Mouse (Mus musculus): ENCODE results near the gene Ism2.
"Not testable (repeated sequence)": the region's sequence is repeated elsewhere in the genome, so short reads cannot be mapped to it uniquely, and the experiment has no call there.

Ism2 gene

GRCm38 (mm10) chr12:87299657-87300440 is at the start of gene Ism2:
Gene Ism2 (minus strand): TSS chr12:87299705.
- peak; percentile 33 for DNase-seq

- DNase-seq: no peak
Observed at GRCm38 (mm10) chr12:87348029-87348428, 48.5 kb upstream of the Ism2 start.

DNA sequence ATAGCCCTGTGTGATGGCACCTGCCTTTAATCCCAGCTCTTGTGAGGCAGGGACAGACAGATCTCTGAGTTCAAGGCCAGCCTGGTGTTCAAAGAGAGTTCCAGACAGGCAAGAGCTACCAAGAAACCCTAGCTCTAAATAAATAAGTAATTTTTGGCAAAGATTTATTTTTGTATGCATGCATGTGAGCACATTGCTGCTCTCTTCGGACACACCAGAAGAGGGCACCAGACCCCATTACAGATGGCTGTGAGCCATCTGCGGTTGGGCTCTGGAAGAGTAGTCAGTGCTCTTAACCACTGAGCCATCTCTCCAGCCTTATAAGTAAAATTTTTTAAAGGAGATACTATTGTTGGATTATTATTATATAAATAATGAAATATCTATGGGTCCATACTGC is 48.0 kb upstream of the Ism2 start:
- no peak for DNase-seq

- DNase-seq: no peak
Observed at GRCm38 (mm10) chr12:87343084-87343605, 43.6 kb upstream of the Ism2 start.

DNA sequence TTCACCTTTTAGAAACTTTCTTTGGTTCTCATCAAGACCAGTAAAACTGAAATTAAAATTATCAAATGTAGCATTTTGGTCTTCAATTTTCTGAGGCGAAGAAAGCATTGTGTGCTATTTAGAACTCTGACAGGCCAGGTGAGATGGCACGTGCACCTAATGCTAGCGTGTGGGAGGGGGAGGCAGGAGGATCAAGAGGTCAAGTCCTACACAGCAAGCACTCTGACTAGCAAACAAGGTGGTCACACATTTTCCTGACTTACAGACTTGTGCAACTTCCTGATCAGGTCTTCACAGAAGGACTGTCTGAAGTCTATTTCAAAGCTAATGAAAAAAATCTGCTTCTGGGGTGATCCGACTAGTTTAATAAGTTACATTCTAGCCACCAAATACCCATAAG is 38.6 kb upstream of the Ism2 start:
- no peak for DNase-seq

DNA sequence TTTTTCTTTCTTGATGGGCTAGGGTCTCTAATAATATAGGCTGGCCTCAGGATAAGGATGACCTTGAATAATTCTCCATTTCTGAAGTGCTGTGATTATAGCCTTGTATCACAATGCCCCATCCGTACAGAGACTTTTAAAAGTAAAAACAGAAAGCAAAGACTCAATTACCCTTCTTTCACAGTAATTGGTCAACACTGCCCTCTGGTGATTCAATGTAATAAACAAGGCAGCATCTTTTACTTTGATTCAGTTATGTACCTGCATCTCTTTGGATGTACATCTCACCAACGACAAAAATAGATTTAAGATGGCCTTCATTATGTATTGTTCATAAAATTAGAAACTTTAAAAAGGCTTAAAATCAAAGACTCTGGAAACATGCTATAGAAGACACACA is 35.4 kb upstream of the Ism2 start:
- DNase-seq: no peak

GRCm38 (mm10) chr12:87333794-87334193 is 34.3 kb upstream of the Ism2 start:
- DNase-seq: no peak

- no peak for DNase-seq
Observed at GRCm38 (mm10) chr12:87332511-87332910, 33.0 kb upstream of the Ism2 start.

DNA sequence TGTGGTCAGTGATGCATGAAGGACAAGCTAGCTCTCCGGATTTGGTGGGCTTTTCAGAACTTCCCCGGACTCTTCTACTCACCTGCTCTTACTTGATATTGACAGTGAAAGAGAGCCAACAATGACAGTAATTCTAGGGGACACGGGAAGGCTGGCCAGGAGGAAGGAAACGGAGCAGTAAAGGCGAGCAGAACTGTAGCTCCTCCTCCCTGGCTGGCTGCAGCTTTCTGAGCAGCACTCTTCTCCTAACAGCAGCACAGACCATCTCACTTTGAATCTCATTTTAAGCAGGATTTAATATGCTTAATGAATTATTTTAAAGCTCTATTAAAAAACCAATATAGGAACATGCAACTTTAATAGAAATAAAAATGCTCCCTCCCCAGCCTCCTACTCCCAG is 32.4 kb upstream of the Ism2 start:
- no peak for DNase-seq

GRCm38 (mm10) chr12:87331053-87331456 is 31.6 kb upstream of the Ism2 start:
- no peak for DNase-seq

DNA sequence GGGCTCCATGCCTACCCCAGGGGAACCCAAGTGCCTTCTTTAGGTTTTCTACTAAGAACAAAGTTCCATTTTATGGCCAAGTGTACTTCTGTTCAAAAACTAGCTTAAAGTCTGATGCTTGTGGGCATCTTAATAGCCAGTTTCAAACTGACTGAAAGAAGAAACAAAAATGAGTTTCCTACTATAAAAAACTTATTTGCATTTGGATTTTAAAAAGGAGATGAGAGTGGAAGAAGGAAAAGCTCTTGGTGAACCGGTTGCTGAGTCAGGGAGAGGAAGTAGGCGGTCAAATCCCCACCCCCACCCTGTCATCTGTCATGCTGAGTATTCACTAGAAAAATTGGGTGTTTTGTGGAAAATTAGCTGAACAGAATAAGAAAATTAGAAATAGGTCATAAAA is 30.7 kb upstream of the Ism2 start:
- DNase-seq: peak; percentile 27

- no peak for DNase-seq
Observed at GRCm38 (mm10) chr12:87328025-87328424, 28.5 kb upstream of the Ism2 start.

- no peak for DNase-seq
Observed at GRCm38 (mm10) chr12:87327610-87328009, 28.1 kb upstream of the Ism2 start.

- DNase-seq: no peak
Observed at GRCm38 (mm10) chr12:87325452-87325851, 25.9 kb upstream of the Ism2 start.

DNA sequence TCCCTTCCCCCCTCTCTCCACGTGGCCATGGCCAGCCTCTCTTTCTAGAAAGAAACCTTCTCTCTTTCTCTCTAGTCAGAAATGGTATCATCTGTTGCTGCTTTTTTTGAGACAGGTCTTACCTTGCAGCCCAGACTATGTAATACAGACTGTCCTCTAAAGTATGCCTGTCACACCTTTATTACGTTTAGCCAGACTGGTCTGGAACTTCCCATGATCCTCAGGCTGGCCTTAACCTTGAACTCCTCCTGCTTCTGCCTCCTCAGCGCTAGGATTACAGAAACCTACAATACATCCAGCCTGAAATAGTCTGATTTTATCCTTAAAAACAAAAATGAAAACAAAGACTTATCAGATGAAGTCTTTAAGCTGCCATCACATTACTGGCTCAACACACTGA is 19.7 kb upstream of the Ism2 start:
- no peak for DNase-seq

- no peak for DNase-seq
Observed at GRCm38 (mm10) chr12:87317951-87318350, 18.4 kb upstream of the Ism2 start.

- DNase-seq: no peak
Observed at GRCm38 (mm10) chr12:87313098-87313497, 13.6 kb upstream of the Ism2 start.

GRCm38 (mm10) chr12:87306584-87306844 is 7.0 kb upstream of the Ism2 start:
- DNase-seq: not testable (repeated sequence)

DNA sequence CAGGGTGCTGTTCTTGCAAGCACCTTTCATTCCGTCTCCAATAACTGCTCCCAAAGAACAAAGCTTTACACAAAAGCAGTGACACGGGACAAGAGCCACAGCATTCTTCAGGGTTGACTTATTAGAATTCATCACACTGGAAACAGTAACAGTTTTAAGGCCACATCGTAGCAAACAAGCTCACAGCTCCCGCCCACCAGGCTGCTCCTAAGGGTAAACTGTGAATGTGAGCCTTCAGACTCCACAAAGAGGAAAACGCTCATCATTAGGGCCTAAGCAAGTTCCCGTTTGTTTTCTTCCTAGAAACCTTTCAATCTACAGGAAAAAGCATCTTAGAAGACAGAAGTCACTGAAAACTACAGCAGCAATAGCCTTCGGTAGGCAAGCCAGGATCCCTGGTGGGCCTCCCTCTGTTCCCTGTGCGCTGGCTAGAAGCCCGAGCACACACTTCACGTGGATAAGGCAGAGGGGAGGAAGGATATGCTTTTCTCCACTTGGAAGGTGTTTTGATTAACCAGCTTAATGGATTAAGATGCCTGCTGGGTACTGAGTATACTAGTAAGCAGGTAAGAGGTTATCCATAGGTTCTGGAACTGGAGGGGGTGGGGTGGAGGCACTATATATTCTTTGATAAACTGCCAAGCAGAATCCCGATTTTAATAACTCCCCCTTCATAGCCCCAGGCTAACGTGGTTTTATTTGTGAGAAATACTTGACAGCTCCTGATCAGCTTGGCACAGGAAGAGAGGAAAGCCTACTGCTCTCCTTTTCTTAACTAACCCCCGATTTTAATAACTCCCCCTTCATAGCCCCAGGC is 6.5 kb upstream of the Ism2 start:
- no peak for DNase-seq

GRCm38 (mm10) chr12:87301189-87301588 is 1.7 kb upstream of the Ism2 start:
- DNase-seq: no peak

- DNase-seq: no peak
Observed at GRCm38 (mm10) chr12:87300441-87300690, 861 bp upstream of the Ism2 start.

GRCm38 (mm10) chr12:87299037-87299656 is 358 bp downstream of the Ism2 start:
- no peak for DNase-seq

- DNase-seq: no peak
Observed at GRCm38 (mm10) chr12:87293934-87294333, 5.6 kb downstream of the Ism2 start.

GRCm38 (mm10) chr12:87289100-87289499 is 10.4 kb downstream of the Ism2 start:
- no peak for DNase-seq

All from liver (tissue).